Mouse (Mus musculus): ENCODE measurements at regions not wholly inside any gene's neighbourhood (a gene's known extent, or its start where the extent isn't known, plus 50 kb on each side); places are given as distances from the start of the nearest gene placed in this dataset.

GRCm38 (mm10) chr9:35328503-35328902, 60.8 kb downstream of the Rpusd4 start:
- no peak overlapping the region for H3K9ac ChIP-seq (ENCODE audit: insufficient read depth, low read depth)
- H3K27me3 ChIP-seq (replicated peaks), result no peaks in the 10 kb centered on the region
- no peaks in the 10 kb centered on the region for H3K36me3 ChIP-seq (replicated peaks in 1 of 2; ENCODE audit: control insufficient read depth in 1 of 2, insufficient read depth in 1 of 2, low read length in 1 of 2)
- H3K79me2 ChIP-seq (replicated peaks; ENCODE audit: control insufficient read depth, extremely low read depth, insufficient read depth, poor library complexity, severe bottlenecking), result no peaks in the 10 kb centered on the region
- no peak overlapping the region for H3K27ac ChIP-seq (ENCODE audit: insufficient read depth, low read depth)
- in situ Hi-C loops (cut with MboI; ENCODE audit: low pct_ligation_motif_present, low pct_unique_long_range_greater_than_20kb, low sequenced_read_pairs), result no loop called here
- no peak overlapping the region for H3K4me3 ChIP-seq (replicated peaks in 1 of 3; ENCODE audit: low read depth in 2 of 3, low read length in 2 of 3, poor library complexity in 1 of 3)
- DNase-seq (ENCODE audit: extremely low read depth), result no peak
- dilution Hi-C loops (cut with MboI; ENCODE audit: extremely low pct_ligation_motif_present, extremely low pct_unique_long_range_greater_than_20kb, low sequenced_read_pairs), result no loop called here
- TF ChIP-seq ZMIZ1 (IDR thresholded peaks at IDR 0.05; ENCODE audit: low read depth, low read length) (no peak), IRF4 (IDR thresholded peaks at IDR 0.05; ENCODE audit: low read depth, low read length) (no peak), MAX (IDR thresholded peaks at IDR 0.05; ENCODE audit: low read length) (no peak), POLR2A (IDR thresholded peaks at IDR 0.05; ENCODE audit: low read depth, low read length) (no peak), JUN (IDR thresholded peaks at IDR 0.05; ENCODE audit: insufficient read depth, low read depth, low read length) (no peak), NELFE (IDR thresholded peaks at IDR 0.05; ENCODE audit: low read depth, low read length) (no peak), KAT2A (IDR thresholded peaks at IDR 0.05; ENCODE audit: insufficient replicate concordance, low read length) (no peak), USF2 (conservative IDR thresholded peaks at IDR 0.05; ENCODE audit: low read depth, low read length) (no peak), TBP (conservative IDR thresholded peaks at IDR 0.05; ENCODE audit: low read depth, low read length) (no peak), RAD21 (IDR thresholded peaks at IDR 0.05; ENCODE audit: low read depth, low read length) (no peak), CHD1 (IDR thresholded peaks at IDR 0.05; ENCODE audit: low read depth, low read length) (no peak), EP300 (IDR thresholded peaks at IDR 0.05; ENCODE audit: low read length) (no peak), RCOR1 (conservative IDR thresholded peaks at IDR 0.05; ENCODE audit: low read depth, low read length) (no peak)
- H3K9me3 ChIP-seq (replicated peaks; ENCODE audit: low read length), result no peaks in the 10 kb centered on the region
- no peak overlapping the region for H3K4me2 ChIP-seq (ENCODE audit: insufficient read depth, low read depth, poor library complexity, severe bottlenecking)
- H3K4me1 ChIP-seq (ENCODE audit: control insufficient read depth in 1 of 2, insufficient read depth in 2 of 2), result peaks cover 6 to 57% of the 10 kb centered on the region in 2 experiments

- in situ Hi-C loops (cut with MboI; ENCODE audit: low pct_ligation_motif_present, low pct_unique_long_range_greater_than_20kb, low sequenced_read_pairs) (no loop called here), dilution Hi-C loops (cut with MboI; ENCODE audit: extremely low pct_ligation_motif_present, extremely low pct_unique_long_range_greater_than_20kb, low sequenced_read_pairs) (no loop called here)
- no peak overlapping the region for H3K27ac ChIP-seq (ENCODE audit: insufficient read depth, low read depth)
- H3K4me2 ChIP-seq (ENCODE audit: insufficient read depth, low read depth, poor library complexity, severe bottlenecking), result no peak overlapping the region
- no peak for DNase-seq (ENCODE audit: extremely low read depth)
- H3K4me3 ChIP-seq (replicated peaks in 1 of 3; ENCODE audit: low read depth in 2 of 3, low read length in 2 of 3, poor library complexity in 1 of 3), result no peak overlapping the region
- peaks cover 0 to 46% of the 10 kb centered on the region in 2 experiments; a peak in 2 of 4 replicates for H3K4me1 ChIP-seq (ENCODE audit: control insufficient read depth in 1 of 2, insufficient read depth in 2 of 2)
- TF ChIP-seq ZNF384 (IDR thresholded peaks at IDR 0.05; ENCODE audit: low read depth, low read length), result no peak
- TF ChIP-seq JUN (IDR thresholded peaks at IDR 0.05; ENCODE audit: insufficient read depth, low read depth, low read length), result no peak
- TF ChIP-seq TCF12 (IDR thresholded peaks at IDR 0.05; ENCODE audit: low read depth, low read length), result no peak
- TF ChIP-seq GABPA (IDR thresholded peaks at IDR 0.05; ENCODE audit: insufficient replicate concordance, low read depth, low read length), result no peak
- no peak for TF ChIP-seq TBP (conservative IDR thresholded peaks at IDR 0.05; ENCODE audit: low read depth, low read length)
- TF ChIP-seq ZMIZ1 (IDR thresholded peaks at IDR 0.05; ENCODE audit: low read depth, low read length), result no peak
- TF ChIP-seq POLR2A (IDR thresholded peaks at IDR 0.05; ENCODE audit: low read depth, low read length), result no peak
- no peak for TF ChIP-seq IRF4 (IDR thresholded peaks at IDR 0.05; ENCODE audit: low read depth, low read length)
- TF ChIP-seq USF1 (IDR thresholded peaks at IDR 0.05; ENCODE audit: low read depth, low read length), result no peak
- no peak for TF ChIP-seq CHD1 (IDR thresholded peaks at IDR 0.05; ENCODE audit: low read depth, low read length)
- no peak for TF ChIP-seq RAD21 (IDR thresholded peaks at IDR 0.05; ENCODE audit: low read depth, low read length)
- no peak for TF ChIP-seq KAT2A (IDR thresholded peaks at IDR 0.05; ENCODE audit: insufficient replicate concordance, low read length)
- TF ChIP-seq NRF1 (IDR thresholded peaks at IDR 0.05; ENCODE audit: low read depth, low read length), result no peak
- no peak for TF ChIP-seq CHD2 (IDR thresholded peaks at IDR 0.05; ENCODE audit: low read length)
- no peak for TF ChIP-seq MAZ (IDR thresholded peaks at IDR 0.05; ENCODE audit: low read depth, low read length)
- TF ChIP-seq ELF1 (IDR thresholded peaks at IDR 0.05; ENCODE audit: low read depth, low read length), result no peak
- no peak for TF ChIP-seq HCFC1 (IDR thresholded peaks at IDR 0.05; ENCODE audit: low read depth, low read length)
- no peak for TF ChIP-seq EP300 (IDR thresholded peaks at IDR 0.05; ENCODE audit: low read length)
- TF ChIP-seq E2F4 (IDR thresholded peaks at IDR 0.05; ENCODE audit: insufficient replicate concordance, low read depth, low read length), result no peak
- TF ChIP-seq MYC (IDR thresholded peaks at IDR 0.05; ENCODE audit: low read depth, low read length), result no peak
- no peaks in the 10 kb centered on the region for H3K27me3 ChIP-seq (replicated peaks)
- no peaks in the 10 kb centered on the region for H3K9me3 ChIP-seq (replicated peaks; ENCODE audit: low read length)
- no peak overlapping the region for H3K9ac ChIP-seq (ENCODE audit: insufficient read depth, low read depth)
- H3K36me3 ChIP-seq (replicated peaks in 1 of 2; ENCODE audit: control insufficient read depth in 1 of 2, insufficient read depth in 1 of 2, low read length in 1 of 2), result no peaks in the 10 kb centered on the region
- no peaks in the 10 kb centered on the region for H3K79me2 ChIP-seq (replicated peaks; ENCODE audit: control insufficient read depth, extremely low read depth, insufficient read depth, poor library complexity, severe bottlenecking)
Measured at GRCm38 (mm10) chr9:35330386-35330785, 62.7 kb downstream of the Rpusd4 start.
